Mouse (Mus musculus) cerebellum, postnatal 10 days (tissue): ENCODE measurements around the gene Ebf4.
A peak's percentile ranks its signal among the peaks of the same experiment; 100 is the strongest.

Source experiments
- DNase-seq, 2 experiments: peaks; one replicate each; pipeline ENCODE4 v3.0.0; 2021; ENCODE audit warnings: mixed read lengths in 2 of 2

The Ebf4 gene

DNA sequence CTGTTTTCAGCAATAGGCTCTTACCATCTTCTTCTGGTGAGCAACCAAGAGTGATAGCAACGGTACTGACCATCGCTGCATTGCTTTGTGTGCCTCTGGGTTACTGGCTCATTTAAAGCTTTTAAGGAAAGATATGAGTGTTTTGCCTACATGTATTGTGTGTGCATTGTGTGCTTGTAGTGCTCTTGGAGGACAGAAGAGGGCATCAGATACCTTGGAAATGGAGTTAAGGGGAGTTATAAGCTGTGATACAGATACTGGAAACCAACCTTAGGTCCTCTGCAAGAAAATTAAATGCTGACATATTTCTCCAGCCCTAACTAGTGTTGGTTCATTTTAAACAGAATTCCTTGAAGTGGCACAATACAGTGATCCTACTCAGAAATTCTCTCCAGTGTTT lies 93.8 kb downstream of the Ebf4 start:
- no peak for DNase-seq

DNA sequence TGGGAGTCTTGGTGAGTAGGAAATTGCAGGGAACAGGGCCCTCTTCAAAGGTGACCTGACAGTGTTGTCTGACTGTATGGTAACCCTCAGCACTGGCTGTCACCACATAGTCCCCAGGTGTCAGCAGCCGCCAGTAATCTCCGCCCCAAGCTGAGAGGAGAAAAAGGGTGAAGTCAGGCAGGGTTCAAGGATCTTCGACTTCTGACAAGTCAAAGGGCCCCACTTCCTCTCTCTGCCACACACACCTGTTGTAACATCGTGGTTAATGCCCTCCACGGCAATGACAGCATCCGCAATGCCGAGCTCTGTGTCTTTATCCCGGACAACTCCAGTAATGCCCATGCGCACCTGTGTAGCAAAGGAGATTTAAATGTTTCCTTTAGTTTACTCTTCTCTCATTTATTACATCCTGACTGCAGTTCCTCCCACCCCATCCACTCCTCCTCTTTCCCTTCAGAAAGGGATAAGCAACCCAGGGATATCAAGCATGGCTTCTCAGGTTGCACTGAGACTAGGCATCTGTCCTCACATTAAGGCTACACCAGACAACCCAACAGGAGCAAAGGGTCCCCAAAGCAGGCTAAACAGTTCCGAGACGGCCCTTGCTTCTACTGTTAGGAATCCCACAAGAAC lies 96.1 kb downstream of the Ebf4 start:
- no peak for DNase-seq

DNA sequence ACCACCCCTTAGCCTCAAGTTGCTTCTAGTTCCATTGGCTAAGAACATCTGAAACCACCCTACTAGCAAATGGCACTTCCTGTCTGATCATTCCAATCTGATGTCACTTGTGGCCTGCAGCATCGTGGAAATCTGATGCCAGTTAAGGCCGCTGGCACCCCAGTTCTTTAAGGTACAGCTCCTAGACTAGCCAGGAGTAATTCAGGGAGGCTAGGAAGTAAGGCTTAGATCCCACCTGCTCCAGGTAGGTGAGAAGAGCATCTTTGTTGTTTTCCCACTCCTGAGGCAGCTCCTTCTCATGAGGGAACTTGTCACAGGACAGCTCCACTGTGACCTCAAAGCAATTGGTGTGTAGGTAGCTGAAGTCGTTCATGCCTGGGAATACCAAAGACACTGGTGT lies 97.9 kb downstream of the Ebf4 start:
- no peak for DNase-seq

DNA sequence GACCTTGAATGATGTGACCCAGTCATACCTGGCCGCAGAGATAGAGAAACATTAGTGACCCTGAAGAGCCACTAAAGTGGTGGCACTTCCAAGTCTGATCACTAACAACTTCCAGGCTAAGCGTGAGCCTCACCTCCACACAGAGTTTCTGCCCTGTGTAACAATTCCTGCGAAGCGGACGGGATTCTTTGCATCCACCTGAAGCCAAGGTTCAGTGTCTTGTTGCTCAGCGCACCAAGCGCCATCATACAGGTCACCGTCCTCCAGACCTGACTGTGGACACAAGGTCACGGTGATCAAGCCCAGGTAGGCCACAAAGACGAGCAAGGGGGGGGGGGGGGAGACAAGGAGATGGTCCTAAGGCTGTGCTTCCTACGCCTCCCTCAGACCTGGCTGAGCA lies 100.7 kb downstream of the Ebf4 start:
- DNase-seq, result no peak

DNA sequence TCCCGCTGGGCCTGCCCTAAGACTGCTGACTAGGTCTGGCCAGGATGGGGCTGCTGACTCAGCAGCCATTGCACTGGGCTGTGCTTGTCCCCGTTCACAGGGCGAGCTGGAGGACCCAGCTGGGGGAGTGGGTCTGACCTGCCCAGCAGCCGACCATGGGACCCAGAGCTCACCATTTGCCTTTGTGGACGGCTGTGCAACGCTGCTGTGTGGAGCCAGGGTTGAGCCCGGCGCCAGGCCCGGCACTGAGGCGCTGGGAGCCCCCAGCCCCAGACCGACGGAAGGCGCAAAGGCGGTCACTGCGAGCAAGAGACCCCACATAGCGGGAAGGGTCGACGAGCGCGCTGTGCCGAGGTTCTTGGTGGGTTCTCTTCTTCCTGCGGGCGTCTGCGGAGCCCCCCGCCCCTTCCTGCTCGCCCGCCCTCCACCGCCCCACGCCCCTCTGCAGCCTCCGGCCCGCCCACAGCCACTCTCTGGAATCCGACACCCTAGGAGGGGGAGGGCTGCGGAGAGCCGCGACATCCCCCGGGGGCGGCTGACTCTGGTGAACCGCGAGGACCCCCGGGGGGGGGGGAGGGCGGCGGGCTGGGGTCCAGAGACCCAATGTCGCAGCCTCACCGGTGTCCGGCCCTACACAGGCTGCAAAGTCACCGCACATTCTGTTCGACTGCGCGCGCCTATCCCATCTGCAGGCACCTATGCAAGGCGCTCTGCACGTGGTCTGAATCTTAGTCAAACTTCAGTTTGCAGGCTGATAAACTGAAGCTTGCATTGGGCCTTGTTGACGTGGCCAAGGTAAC lies 102.4 kb downstream of the Ebf4 start, which contains the start of gene Cpxm1:
Gene Cpxm1 (minus strand): TSS at position 389 of the 800 bp plus-strand sequence.
- peak; percentile 22 to 39 for DNase-seq

DNA sequence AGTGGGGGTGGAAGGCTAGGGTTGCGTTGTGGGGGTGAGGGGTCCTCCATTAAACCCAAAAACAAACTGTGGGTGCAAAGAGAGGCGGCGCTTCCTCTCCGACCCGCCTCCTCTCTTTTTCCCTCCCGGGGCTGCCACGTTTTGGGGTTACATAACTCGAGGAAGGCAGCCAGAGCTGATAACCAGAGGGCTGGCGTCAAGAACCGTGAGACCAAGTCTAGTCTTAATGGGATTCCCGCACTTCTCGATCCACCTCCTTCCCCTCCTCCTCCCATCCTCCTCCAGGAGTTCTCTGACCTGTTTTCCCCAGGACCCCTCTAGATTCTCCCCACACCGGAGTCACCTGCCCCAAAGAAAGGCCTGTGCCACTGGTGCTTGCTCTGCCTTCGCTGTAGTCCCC lies 103.1 kb downstream of the Ebf4 start:
- no peak for DNase-seq

DNA sequence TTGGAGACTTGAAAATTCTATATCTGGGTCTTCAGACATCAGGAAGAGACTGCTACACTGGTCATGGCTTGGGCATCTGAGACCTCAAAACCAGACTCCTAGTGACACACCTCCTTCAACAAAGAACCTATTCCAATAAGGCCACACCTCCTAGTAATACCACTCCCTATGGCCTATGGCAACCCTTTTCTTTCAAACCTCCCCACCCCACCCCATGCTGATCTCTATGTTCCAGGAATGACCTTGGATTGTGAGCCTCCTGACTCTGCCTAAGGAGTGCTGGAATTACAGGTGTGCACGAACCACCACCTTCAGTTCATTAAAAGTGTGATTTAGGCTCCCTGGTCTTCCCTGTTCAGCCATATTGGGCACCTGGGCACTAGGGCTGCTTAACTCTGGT lies 105.1 kb downstream of the Ebf4 start:
- DNase-seq, result no peak

DNA sequence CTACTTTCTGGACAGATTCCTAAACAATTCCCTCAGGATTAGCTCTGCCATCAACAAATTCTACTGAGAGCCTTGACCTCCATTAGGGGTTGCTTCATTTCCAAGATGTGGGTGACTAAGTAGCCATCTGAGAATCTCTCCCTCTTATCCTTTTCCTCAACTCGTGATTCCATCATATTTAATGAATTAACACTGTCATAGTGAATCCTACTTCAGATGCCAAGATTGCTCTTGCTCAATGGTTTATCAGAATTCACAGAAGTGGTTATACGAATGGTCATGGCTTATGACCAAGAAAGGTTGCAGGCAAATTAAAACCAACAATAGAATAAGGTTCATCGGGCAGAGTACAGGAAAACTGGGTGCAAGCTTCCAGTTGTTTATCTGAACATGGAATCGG lies 106.9 kb downstream of the Ebf4 start:
- DNase-seq, result no peak

DNA sequence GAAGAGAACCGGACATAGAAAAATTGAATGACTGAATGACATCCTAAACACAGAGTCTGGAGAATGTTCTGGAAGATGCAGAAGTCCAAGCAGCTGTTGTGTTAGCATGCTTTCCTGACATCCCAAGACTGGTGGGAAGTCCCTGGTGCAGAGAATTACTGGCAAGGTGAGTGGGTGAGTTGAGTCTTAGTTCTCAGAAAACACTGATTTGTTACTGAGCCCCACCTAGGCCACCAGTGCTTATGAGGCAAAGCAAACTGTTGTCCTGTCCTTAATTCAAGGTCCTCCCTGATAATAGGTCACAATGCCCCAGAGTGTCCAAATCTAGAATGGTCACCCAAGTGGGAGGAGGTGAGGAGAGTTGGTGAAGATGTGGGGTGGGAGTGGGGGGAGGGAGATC lies 110.0 kb downstream of the Ebf4 start, which contains the start of the genes Gm28372 and 1700020A23Rik:
Gene Gm28372 (plus strand): TSS at position 301 of the 400 bp plus-strand sequence.
Gene 1700020A23Rik (plus strand): TSS at position 321 of the 400 bp plus-strand sequence.
- DNase-seq, result no peak

DNA sequence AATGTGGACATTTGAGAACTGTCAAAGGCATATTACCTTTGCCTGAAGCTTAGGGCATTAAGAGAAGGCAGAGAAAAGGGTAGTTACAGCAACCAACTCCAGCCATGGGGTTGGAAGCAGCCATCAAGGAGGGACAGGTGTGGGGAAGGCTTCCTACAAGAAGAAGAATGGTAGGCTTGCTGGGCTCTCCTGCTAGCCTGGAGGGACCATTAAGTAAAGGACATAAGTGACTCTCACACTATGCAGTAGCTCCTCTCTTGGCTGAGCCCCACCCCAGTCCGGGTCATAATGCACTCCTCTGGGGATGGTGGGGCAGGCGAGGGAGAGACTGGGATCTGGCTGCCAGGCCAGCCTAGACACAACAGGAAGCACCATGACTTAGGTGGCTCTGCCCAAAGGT lies 111.2 kb downstream of the Ebf4 start, which contains the start of gene Tmem239:
Gene Tmem239 (plus strand): TSS at position 301 of the 400 bp plus-strand sequence.
- no peak for DNase-seq

DNA sequence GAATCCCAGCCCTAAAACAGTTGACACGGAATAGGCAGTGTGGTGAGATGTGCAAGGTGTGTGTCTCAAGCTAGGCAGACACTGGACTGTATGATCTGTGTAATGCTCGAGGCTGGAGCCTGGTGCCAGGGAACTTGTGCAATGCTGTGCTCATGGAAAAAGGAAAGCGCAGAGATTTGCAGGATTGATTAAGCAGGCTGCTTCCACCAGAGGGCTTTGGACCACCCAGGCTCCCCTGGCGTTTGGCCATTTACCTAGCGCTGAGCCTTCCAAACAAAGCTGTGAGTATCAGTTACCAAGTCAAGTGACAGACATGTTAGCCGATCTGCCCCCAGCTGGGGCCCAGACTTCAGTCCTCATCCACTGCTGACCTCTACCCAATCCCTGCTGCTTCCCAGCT lies 113.2 kb downstream of the Ebf4 start:
- peak; percentile 50 to 66 for DNase-seq

DNA sequence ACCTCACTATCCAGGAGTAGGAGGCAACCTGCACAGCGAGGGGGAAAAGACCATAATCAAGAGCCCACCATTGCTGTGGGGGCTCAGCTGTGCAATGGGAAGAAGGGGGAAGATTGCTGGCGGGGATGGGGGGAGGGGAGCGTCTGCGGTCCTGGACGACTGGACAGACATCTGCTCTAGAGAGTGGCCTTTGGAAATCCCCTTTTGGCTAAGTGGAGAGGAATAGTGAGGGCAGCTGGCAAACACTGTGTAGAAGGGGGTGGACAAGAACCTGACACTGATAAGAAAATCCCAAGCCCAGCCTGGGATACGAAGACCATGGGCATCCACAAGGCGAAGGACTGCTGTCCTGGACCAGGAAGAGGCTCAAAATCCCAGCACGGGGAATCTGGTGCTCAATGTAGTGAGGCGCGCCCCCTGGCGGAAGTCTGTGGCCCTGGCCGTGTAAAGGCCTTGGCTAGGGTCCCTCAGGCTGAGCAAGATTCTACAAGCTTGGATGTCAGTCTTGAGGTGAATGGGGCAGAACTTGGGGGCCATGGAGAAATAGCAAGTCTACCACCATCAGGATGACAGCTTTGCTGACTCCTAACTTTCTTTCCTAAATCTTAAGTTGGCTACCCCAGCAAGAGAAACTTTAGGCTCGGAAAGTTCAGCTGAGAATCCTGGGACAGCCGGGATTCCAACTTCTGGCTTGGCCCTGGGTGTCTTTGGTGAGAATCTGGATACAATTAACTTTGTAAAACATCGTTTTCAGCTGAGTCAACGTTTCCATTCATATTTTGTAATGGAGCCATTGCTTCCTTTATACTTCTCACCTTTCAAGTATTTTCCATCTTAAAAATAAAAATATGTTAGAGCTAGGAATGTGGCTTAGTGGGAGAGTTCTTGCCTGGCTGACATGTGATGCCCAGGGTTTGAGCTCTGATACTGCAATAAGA lies 116.9 kb downstream of the Ebf4 start:
- DNase-seq, result peak; percentile 94 to 96

DNA sequence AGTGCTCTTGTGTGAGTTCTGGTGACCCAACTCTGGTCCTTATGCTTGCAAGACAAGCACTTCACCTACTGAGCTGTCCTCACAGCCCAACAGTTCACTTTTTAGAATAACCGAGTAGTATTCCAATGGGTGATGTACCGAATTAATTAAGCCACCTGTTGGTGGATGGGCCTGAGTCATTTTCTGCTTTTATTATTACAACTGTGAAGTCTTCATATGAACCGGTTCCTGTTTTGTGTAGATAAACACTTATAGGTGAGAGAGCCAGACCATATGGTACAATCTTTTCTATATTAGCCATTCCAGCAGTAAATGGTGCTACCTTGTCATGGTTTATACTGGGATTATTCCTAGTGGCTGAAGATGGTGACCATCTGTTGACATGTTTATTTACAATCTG lies 117.8 kb downstream of the Ebf4 start:
- DNase-seq, result no peak

DNA sequence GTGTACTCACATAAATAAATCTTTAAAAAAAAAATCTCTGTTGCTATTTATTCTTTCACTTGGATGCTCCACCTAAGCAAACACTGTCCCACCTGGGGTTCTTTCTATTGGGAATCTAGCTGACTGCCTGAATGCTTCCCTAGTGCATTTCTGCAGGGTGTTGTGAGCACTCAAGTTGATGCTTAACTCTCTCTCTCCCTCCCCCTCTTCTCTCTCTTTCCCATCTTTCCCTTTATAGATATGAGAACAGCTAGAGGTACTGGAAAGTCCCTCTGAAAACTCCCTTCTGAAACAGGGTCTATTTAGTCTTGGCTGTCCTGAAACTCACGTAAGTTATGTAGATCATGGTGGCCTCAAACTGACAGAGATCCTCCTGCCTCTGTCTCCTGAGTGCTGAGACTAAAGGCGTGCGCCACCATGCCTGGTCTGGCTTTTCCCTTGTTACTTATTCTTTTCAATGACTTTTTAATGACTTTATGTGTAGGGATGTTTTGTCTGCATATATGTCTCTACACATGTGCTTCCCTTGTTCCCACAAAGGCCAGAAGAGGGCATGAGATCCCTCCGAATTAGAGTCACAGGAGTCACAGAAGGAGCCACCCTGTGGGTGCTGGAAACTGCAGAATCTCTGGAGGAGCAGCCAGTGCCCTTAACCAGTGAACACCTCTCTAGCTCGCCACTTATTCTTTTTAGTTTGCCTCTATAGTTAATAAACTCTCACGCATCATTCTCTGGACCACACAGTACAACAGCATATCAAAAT lies 119.3 kb downstream of the Ebf4 start:
- no peak for DNase-seq
